Mouse (Mus musculus): ENCODE measurements around the gene Plod2. TPM values are rescaled to one million over a fixed set of nuclear protein-coding genes. Genes with fewer than 3 reads are reported as not detected.
A peak's percentile ranks its signal among the peaks of the same experiment; 100 is the strongest.

Plod2 gene
- polyA plus RNA-seq, 1 experiment = 1.5 TPM

DNA sequence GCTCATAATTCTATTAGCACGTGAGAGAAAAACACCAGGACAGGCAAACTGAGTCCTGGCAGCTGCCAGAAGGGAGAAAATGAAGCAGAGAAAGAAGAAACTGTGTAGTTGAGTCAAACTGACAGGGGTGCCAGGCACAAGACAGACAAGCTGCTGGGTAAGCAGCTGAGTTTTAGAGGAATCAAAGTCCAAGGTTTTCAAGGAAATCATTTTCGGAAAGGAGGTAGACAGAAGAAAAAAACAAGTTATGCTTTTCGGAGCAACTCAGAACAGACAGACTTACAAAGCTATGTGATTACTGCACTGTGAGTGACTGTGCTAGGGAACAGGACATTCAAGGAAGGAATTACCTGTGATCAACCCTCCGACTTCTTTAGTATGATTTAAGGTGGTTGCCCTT is 17.5 kb upstream of the Plod2 start:
- H3K27ac ChIP-seq (ENCODE audit: insufficient read depth, low read length) = no peak overlapping the region
- H3K36me3 ChIP-seq (ENCODE audit: control insufficient read depth, insufficient read depth, low read length) = no peaks in the 10 kb centered on the region
- no peak for TF ChIP-seq CTCF (IDR thresholded peaks at IDR 0.05; ENCODE audit: extremely low read depth, insufficient read depth, insufficient read length, insufficient replicate concordance)
- TF ChIP-seq POLR2A (IDR thresholded peaks at IDR 0.05; ENCODE audit: low read depth, low read length) = no peak
- WGBS = 79% methylated on average over 4 of the region's 4 CpGs
- no peaks in the 10 kb centered on the region for H3K4me1 ChIP-seq (ENCODE audit: control insufficient read depth, insufficient read depth, insufficient read length)
- no peak for DNase-seq (ENCODE audit: low read depth in 1 of 2, low spot score in 2 of 2)
- H3K4me3 ChIP-seq (ENCODE audit: extremely low read depth, insufficient read depth, insufficient read length) = no peak overlapping the region
- no peaks in the 10 kb centered on the region for H3K27me3 ChIP-seq (ENCODE audit: control insufficient read depth, insufficient read depth, low read length)

- Histone ChIP-seq H3K36me3 (ENCODE audit: control insufficient read depth, insufficient read depth, low read length) (no peaks in the 10 kb centered on the region), H3K27ac (ENCODE audit: insufficient read depth, low read length) (no peak overlapping the region), H3K4me3 (ENCODE audit: extremely low read depth, insufficient read depth, insufficient read length) (no peak overlapping the region), H3K4me1 (ENCODE audit: control insufficient read depth, insufficient read depth, insufficient read length) (no peaks in the 10 kb centered on the region), H3K27me3 (ENCODE audit: control insufficient read depth, insufficient read depth, low read length) (no peaks in the 10 kb centered on the region)
- WGBS = 83% methylated on average over 3 of the region's 3 CpGs
- TF ChIP-seq POLR2A (IDR thresholded peaks at IDR 0.05; ENCODE audit: low read depth, low read length) = no peak
- TF ChIP-seq CTCF (IDR thresholded peaks at IDR 0.05; ENCODE audit: extremely low read depth, insufficient read depth, insufficient read length, insufficient replicate concordance) = no peak
- DNase-seq (ENCODE audit: low read depth in 1 of 2, low spot score in 2 of 2) = no peak
Measured at GRCm38 (mm10) chr9:92530055-92530454, 12.0 kb upstream of the Plod2 start.

DNA sequence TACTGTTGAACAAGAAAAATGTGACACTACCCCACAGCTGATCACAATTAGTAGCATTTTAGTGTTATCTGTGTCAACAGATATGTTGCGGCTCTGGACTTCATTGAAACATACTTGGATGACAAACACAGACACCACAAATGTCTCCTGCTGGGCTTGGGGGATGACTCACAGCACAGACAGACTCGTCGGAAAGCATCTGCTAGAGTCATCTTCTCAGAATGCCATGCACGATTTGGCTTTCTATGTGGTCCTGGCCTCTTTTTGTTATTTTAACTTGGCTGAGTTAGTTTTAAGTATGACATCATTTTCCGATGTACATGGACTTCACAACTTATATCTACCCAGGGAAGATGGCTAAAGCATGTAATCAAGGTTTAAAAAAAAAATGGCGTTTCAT is 4.3 kb upstream of the Plod2 start:
- H3K27me3 ChIP-seq (ENCODE audit: control insufficient read depth, insufficient read depth, low read length) = peaks cover 6% of the 10 kb centered on the region; the same call in 1 of the 2 replicates
- peaks cover 3% of the 10 kb centered on the region; the same call in 1 of the 2 replicates for H3K4me1 ChIP-seq (ENCODE audit: control insufficient read depth, insufficient read depth, insufficient read length)
- H3K36me3 ChIP-seq (ENCODE audit: control insufficient read depth, insufficient read depth, low read length) = no peaks in the 10 kb centered on the region
- no peak for TF ChIP-seq CTCF (IDR thresholded peaks at IDR 0.05; ENCODE audit: extremely low read depth, insufficient read depth, insufficient read length, insufficient replicate concordance)
- no peak for TF ChIP-seq POLR2A (IDR thresholded peaks at IDR 0.05; ENCODE audit: low read depth, low read length)
- H3K27ac ChIP-seq (ENCODE audit: insufficient read depth, low read length) = no peak overlapping the region
- H3K4me3 ChIP-seq (ENCODE audit: extremely low read depth, insufficient read depth, insufficient read length) = no peak overlapping the region
- 83% methylated on average over 6 of the region's 6 CpGs for WGBS
- DNase-seq (ENCODE audit: low read depth in 1 of 2, low spot score in 2 of 2) = no peak

DNA sequence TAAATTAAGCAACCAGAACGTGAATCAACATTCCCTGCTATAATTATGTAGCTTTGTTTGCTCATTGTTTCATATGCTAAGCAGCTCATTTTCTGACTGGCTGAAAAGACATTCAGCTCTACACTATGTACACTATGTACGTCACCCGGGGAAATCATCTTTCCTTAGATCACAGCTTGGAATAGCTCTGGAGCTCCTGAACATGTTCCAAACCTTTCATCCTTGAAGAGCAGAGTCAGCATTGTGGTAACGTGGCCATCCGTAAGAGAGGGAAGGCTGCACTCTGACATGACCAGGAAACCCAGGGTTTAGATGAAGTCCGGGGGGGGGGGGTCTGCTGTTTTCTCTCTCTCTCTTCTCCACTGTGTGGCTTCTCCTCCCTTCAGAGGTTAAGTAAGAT is 3.8 kb upstream of the Plod2 start:
- H3K4me3 ChIP-seq (ENCODE audit: extremely low read depth, insufficient read depth, insufficient read length) = no peak overlapping the region
- DNase-seq (ENCODE audit: low read depth in 1 of 2, low spot score in 2 of 2) = no peak
- H3K36me3 ChIP-seq (ENCODE audit: control insufficient read depth, insufficient read depth, low read length) = no peaks in the 10 kb centered on the region
- TF ChIP-seq POLR2A (IDR thresholded peaks at IDR 0.05; ENCODE audit: low read depth, low read length) (no peak), CTCF (IDR thresholded peaks at IDR 0.05; ENCODE audit: extremely low read depth, insufficient read depth, insufficient read length, insufficient replicate concordance) (no peak)
- H3K27ac ChIP-seq (ENCODE audit: insufficient read depth, low read length) = no peak overlapping the region
- H3K4me1 ChIP-seq (ENCODE audit: control insufficient read depth, insufficient read depth, insufficient read length) = peaks cover 3% of the 10 kb centered on the region; the same call in 1 of the 2 replicates
- H3K27me3 ChIP-seq (ENCODE audit: control insufficient read depth, insufficient read depth, low read length) = peaks cover 6% of the 10 kb centered on the region; the same call in 1 of the 2 replicates
- 87% methylated on average over 6 of the region's 6 CpGs for whole genome bisulfite sequencing

- peak overlapping the region; percentile 67 for H3K4me3 ChIP-seq (ENCODE audit: extremely low read depth, insufficient read depth, insufficient read length)
- H3K27me3 ChIP-seq (ENCODE audit: control insufficient read depth, insufficient read depth, low read length) = peaks cover 6% of the 10 kb centered on the region; the same call in 1 of the 2 replicates
- 9% methylated on average over 31 of the region's 31 CpGs for WGBS
- H3K36me3 ChIP-seq (ENCODE audit: control insufficient read depth, insufficient read depth, low read length) = no peaks in the 10 kb centered on the region
- 0 out of 2 replicates have a peak, but pooled peaks have one; percentile 1 for TF ChIP-seq CTCF (IDR thresholded peaks at IDR 0.05; ENCODE audit: extremely low read depth, insufficient read depth, insufficient read length, insufficient replicate concordance)
- no peak for TF ChIP-seq POLR2A (IDR thresholded peaks at IDR 0.05; ENCODE audit: low read depth, low read length)
- no peak overlapping the region for H3K27ac ChIP-seq (ENCODE audit: insufficient read depth, low read length)
- peaks cover 3% of the 10 kb centered on the region; the same call in 1 of the 2 replicates for H3K4me1 ChIP-seq (ENCODE audit: control insufficient read depth, insufficient read depth, insufficient read length)
- peak in 1 of 2 experiments; percentile 5 for DNase-seq (ENCODE audit: low read depth in 1 of 2, low spot score in 2 of 2)
Measured at GRCm38 (mm10) chr9:92542591-92543416, 781 bp downstream of the Plod2 start.

DNA sequence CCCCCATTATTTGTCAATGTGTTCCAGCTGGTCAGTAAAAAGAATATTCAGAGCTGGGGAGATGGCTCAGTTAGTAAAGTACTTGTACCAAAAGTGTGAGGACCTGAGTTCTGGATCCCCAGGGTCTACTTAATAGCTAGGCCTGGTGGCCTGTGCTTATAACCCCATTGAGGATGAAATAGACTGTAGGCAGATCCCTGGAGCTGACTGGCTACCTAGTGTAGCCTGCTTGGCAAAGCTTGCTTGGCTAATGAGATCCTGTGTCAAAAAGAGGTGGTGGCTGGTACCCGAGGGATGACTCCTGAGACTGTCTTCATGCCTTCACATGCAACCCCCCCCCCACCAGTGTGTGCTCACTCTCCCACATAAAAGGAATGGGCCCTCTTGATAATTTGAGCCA is 2.1 kb downstream of the Plod2 start:
- Histone ChIP-seq H3K27me3 (ENCODE audit: control insufficient read depth, insufficient read depth, low read length) (peaks cover 6% of the 10 kb centered on the region; the same call in 1 of the 2 replicates), H3K27ac (ENCODE audit: insufficient read depth, low read length) (no peak overlapping the region), H3K36me3 (ENCODE audit: control insufficient read depth, insufficient read depth, low read length) (no peaks in the 10 kb centered on the region), H3K4me1 (ENCODE audit: control insufficient read depth, insufficient read depth, insufficient read length) (peaks cover 3% of the 10 kb centered on the region; the same call in 1 of the 2 replicates), H3K4me3 (ENCODE audit: extremely low read depth, insufficient read depth, insufficient read length) (no peak overlapping the region)
- no peak for DNase-seq (ENCODE audit: low read depth in 1 of 2, low spot score in 2 of 2)
- WGBS = 71% methylated on average over 1 of the region's 1 CpGs
- no peak for TF ChIP-seq POLR2A (IDR thresholded peaks at IDR 0.05; ENCODE audit: low read depth, low read length)
- no peak for TF ChIP-seq CTCF (IDR thresholded peaks at IDR 0.05; ENCODE audit: extremely low read depth, insufficient read depth, insufficient read length, insufficient replicate concordance)

DNA sequence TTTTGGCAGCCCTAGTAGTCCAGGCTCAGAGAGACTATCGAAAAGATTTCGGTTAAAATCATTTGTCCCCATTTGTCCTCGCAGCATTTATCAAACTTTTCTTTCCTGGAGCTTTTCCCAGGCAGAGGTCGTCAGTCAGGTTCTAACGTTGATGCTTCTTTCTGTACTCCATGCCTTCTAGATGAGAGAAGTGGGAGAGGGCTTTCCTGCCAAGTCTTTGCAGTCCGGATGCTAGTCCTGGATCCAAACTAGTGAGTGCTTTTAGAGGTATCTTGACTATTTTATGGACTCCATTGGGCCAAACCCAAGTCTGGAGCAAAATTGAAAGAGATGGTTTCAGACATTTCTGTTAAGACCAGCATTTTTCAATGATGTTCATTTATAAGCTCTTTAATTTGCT is 3.0 kb downstream of the Plod2 start:
- DNase-seq (ENCODE audit: low read depth in 1 of 2, low spot score in 2 of 2) = no peak
- 83% methylated on average over 6 of the region's 6 CpGs for WGBS
- H3K4me1 ChIP-seq (ENCODE audit: control insufficient read depth, insufficient read depth, insufficient read length) = peaks cover 3% of the 10 kb centered on the region; the same call in 1 of the 2 replicates

More for the DNA sequence above, 3.0 kb downstream of the Plod2 start:
- Histone ChIP-seq H3K27ac (ENCODE audit: insufficient read depth, low read length) (no peak overlapping the region), H3K4me3 (ENCODE audit: extremely low read depth, insufficient read depth, insufficient read length) (no peak overlapping the region), H3K36me3 (ENCODE audit: control insufficient read depth, insufficient read depth, low read length) (no peaks in the 10 kb centered on the region), H3K27me3 (ENCODE audit: control insufficient read depth, insufficient read depth, low read length) (peaks cover 6% of the 10 kb centered on the region; the same call in 1 of the 2 replicates)
- TF ChIP-seq CTCF (IDR thresholded peaks at IDR 0.05; ENCODE audit: extremely low read depth, insufficient read depth, insufficient read length, insufficient replicate concordance) (no peak), POLR2A (IDR thresholded peaks at IDR 0.05; ENCODE audit: low read depth, low read length) (no peak)
